Mouse (Mus musculus) megakaryocyte progenitor cell, adult 5-6 weeks (primary cell): ENCODE measurements around the gene Rps6. TPM values are rescaled to one million over a fixed set of nuclear protein-coding genes. Genes with fewer than 3 reads are reported as not detected.

ENCODE experiments used
- ATAC-seq: replicated peaks from 2 replicates; pipeline ENCODE4 v1.8.0; 2016; ENCODE audit warnings: mild to moderate bottlenecking, moderate TSS enrichment, inconsistent platforms; ENCODE audit not compliant: poor library complexity
- total RNA-seq, 2 experiments: library from RNA; stranded (forward) in 1 of 2; stranded (reverse) in 1 of 2; fragments of 157-497, 149-512 nt in 1 of 2; fragments of 200-1000 nt in 1 of 2; gene quantifications; 2 replicates each; pipeline versions ENCODE4 v1.2.3 to v1.2.4; 2015 to 2017

Gene Rps6
- 4,597 and 4,652 TPM in 2 replicates for total RNA-seq (2015)
- total RNA-seq (2017), result 1,552 and 1,647 TPM in 2 replicates

GRCm38 (mm10) chr4:86857113-86858069 is at the start of gene Rps6:
Gene Rps6, minus strand, starts transcription at chr4:86857412.
- peak; percentile 94 for ATAC-seq

- ATAC-seq, result no peak
These were observed 48.7 kb upstream of the Rps6 start for GRCm38 (mm10) chr4:86905869-86906268.

GRCm38 (mm10) chr4:86904969-86905368 is 47.8 kb upstream of the Rps6 start:
- peak; percentile 75 for ATAC-seq

GRCm38 (mm10) chr4:86902351-86902750 is 45.1 kb upstream of the Rps6 start:
- ATAC-seq, result peak; percentile 65

- ATAC-seq, result no peak
These were observed 41.7 kb upstream of the Rps6 start for GRCm38 (mm10) chr4:86898791-86899474.

GRCm38 (mm10) chr4:86897411-86897810 is 40.2 kb upstream of the Rps6 start:
- no peak for ATAC-seq

GRCm38 (mm10) chr4:86887879-86888278 is 30.7 kb upstream of the Rps6 start:
- ATAC-seq, result no peak

GRCm38 (mm10) chr4:86886160-86886878 is 29.1 kb upstream of the Rps6 start:
- ATAC-seq, result peak; percentile 66

GRCm38 (mm10) chr4:86885790-86886159 is 28.6 kb upstream of the Rps6 start:
- ATAC-seq, result peak; percentile 57

GRCm38 (mm10) chr4:86884945-86885344 is 27.7 kb upstream of the Rps6 start:
- ATAC-seq, result peak; percentile 64

GRCm38 (mm10) chr4:86882413-86882812 is 25.2 kb upstream of the Rps6 start:
- ATAC-seq, result no peak

- ATAC-seq, result no peak
These were observed 24.0 kb upstream of the Rps6 start for GRCm38 (mm10) chr4:86881178-86881577.

GRCm38 (mm10) chr4:86879477-86879876 is 22.3 kb upstream of the Rps6 start:
- no peak for ATAC-seq

- ATAC-seq, result peak; percentile 94
These were observed 17.1 kb upstream of the Rps6 start, which contains the start of gene Acer2 for GRCm38 (mm10) chr4:86874146-86874847. Gene Acer2, plus strand, starts transcription at chr4:86874396.

- no peak for ATAC-seq
These were observed 15.9 kb upstream of the Rps6 start for GRCm38 (mm10) chr4:86873072-86873471.

- no peak for ATAC-seq
These were observed 14.8 kb upstream of the Rps6 start for GRCm38 (mm10) chr4:86871988-86872387.

- ATAC-seq, result no peak
These were observed 6.9 kb upstream of the Rps6 start for GRCm38 (mm10) chr4:86864087-86864486.

GRCm38 (mm10) chr4:86858070-86858440 is 843 bp upstream of the Rps6 start:
- ATAC-seq, result no peak

- ATAC-seq, result no peak
These were observed 704 bp downstream of the Rps6 start for GRCm38 (mm10) chr4:86856304-86857112.
